Mouse (Mus musculus) B cell, adult 67 days (primary cell): ENCODE results near the gene Olfr825. TPM values are rescaled to one million over a fixed set of nuclear protein-coding genes. Genes with fewer than 3 reads are reported as not detected.

ENCODE experiments used
- total RNA-seq, 2 experiments: library from RNA; stranded (reverse); gene quantifications; 4 replicates each; pipeline ENCODE4 v1.2.4; 2023

Gene Olfr825
- not detected for total RNA-seq

DNA sequence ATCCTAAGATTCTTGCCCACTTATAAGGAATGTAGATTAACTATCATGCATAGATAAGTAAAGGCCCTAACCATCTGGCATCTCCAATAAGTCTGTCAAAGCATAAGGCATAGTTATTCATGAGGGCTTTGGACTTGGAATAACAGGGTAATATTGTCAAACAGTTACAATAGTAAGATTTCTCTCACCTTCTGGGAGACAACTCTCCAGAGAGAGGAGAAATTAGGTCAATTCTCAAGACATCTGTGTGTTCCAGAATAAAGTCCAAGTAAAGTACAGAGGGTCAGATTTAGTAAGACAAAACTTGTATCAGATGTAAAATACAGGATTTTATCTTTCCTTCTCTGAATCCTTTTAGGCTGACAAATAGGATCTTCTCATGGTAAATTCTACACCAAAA lies at the start of gene Olfr825:
Gene Olfr825 (minus strand): TSS at position 101 of the 400 bp plus-strand sequence.

DNA sequence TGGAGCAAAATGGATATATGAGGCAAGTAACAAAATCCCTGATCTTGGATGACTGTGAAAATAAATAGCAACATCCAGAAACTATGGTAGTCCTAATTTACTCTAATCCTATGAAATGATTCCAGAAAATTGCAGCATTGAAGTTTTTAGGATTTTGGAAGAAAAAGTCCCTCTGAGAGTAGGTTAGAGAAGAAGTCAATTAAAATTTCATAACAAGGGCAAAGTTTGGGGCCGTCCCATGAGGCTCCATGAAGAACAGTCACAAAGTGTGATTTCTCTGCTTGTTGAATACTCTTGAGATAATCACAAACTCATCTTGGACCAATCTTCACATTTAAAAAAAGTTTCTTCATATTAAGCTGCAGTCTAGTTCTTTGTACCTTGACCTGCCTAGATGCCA lies 47.7 kb upstream of the Olfr825 start, which contains the start of gene Olfr827:
Gene Olfr827 (minus strand): TSS at position 101 of the 400 bp plus-strand sequence.

DNA sequence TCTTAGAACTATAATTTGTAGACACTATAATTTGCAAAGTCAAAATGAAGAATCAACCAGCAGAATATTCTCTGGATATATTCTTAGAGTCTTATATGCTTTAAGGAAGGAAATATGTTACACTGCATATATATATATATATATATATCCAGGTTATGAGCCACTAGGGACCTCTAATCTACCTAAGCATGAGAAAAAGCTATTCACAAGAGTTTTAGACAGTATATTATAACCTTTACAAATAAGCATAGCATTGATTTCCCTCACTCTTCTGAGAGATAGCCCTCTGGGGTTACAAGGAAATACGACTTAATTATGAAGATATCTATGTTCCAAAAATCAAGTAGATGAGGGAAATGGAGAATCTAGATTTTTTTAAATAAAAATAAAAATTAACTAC lies 17.5 kb upstream of the Olfr825 start, which contains the start of gene Olfr826:
Gene Olfr826 (minus strand): TSS at position 101 of the 400 bp plus-strand sequence.

DNA sequence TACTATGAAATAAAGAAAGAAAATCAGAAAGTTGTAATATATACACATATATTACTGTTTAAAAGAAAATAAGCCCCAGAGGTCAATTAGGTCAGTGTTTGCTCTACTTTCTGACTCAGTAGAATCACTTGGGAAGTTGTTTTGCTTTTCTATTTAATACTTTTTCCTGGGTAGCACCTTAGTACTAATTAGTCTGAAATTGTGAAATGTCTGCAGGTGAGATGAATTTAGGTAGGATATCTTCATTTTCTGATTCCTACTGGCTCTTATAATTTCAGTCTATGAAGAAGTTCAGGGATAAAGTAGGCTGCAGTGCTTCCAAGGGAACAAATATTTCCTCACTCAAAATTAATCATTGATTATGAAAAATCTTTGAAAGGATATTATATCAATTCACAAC lies 36.7 kb downstream of the Olfr825 start, which contains the start of gene Olfr824:
Gene Olfr824 (minus strand): TSS at position 101 of the 400 bp plus-strand sequence.

DNA sequence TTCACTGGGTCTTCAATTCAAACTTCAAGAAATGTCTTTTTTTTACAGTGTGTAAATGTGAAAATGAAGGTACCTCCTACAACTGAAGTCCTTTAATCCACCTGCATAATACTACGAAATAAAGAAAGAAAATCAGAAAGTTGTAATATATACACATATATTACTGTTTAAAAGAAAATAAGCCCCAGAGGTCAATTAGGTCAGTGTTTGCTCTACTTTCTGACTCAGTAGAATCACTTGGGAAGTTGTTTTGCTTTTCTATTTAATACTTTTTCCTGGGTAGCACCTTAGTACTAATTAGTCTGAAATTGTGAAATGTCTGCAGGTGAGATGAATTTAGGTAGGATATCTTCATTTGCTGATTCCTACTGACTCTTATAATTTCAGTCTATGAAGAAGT lies 51.3 kb downstream of the Olfr825 start, which contains the start of gene Olfr823:
Gene Olfr823 (minus strand): TSS at position 101 of the 400 bp plus-strand sequence.

Other genes starting within 250 kb of the Olfr825 start
- not detected for gene Olfr818, start 217.7 kb downstream of the Olfr825 start, total RNA-seq
- not detected for gene Olfr819, start 199.5 kb downstream of the Olfr825 start, total RNA-seq
- gene Olfr247, start 190.6 kb downstream of the Olfr825 start, total RNA-seq, result not detected
- gene Gm10310, start 181.7 kb downstream of the Olfr825 start, total RNA-seq, result not detected
- not detected for gene Olfr820, start 154.1 kb downstream of the Olfr825 start, total RNA-seq
- not detected for gene Olfr821, start 136.4 kb downstream of the Olfr825 start, total RNA-seq
- not detected for gene Olfr822, start 95.6 kb downstream of the Olfr825 start, total RNA-seq
- gene Olfr823, start 51.4 kb downstream of the Olfr825 start, total RNA-seq, result not detected
- gene Olfr824, start 36.8 kb downstream of the Olfr825 start, total RNA-seq, result not detected
- gene Olfr826, start 17.4 kb upstream of the Olfr825 start, total RNA-seq, result not detected
- gene Olfr827, start 47.6 kb upstream of the Olfr825 start, total RNA-seq, result not detected
- gene Neurod4, start 113.5 kb upstream of the Olfr825 start, total RNA-seq, result under 1 TPM in 1 of 2 experiments, not detected in 1; 0.33 TPM
- 10 to 100 TPM; 96.6 to 96.8 TPM for gene Tespa1, start 156.1 kb upstream of the Olfr825 start, total RNA-seq
- not detected for gene Vmn2r84, start 227.6 kb upstream of the Olfr825 start, total RNA-seq